In genomic region chr1:194650566-194650965, GRCm38 (mm10) we compare ENCODE assay signal across 22 mouse cellular contexts. TPM values are rescaled to one million over a fixed set of nuclear protein-coding genes. Genes with fewer than 3 reads are reported as not detected.
"Had no signal": no experiment of that assay in that cellular context is flagged by ENCODE, and none has a peak within 500 bp of the region (broad histone marks: within the 10 kb centered on the region; RNA-seq: fewer than 3 reads in every experiment).

No protein-coding gene starts in this region.

- ATAC-seq: midbrain, embryonic 13.5 days; midbrain, embryonic 16.5 days had no signal

- DNase-seq: kidney, postnatal 25 days; layer of hippocampus, adult 9-11 months; liver, embryonic 13.5 days; lung, adult 2 months; retina, postnatal 1 day; right cerebral cortex, postnatal 25 days; spleen, adult 18-20 months; thymus, adult 2 months; thymus, postnatal 14 days; thymus, postnatal 4 days had no signal

- H3K4me3 ChIP-seq: layer of hippocampus, adult 2 months; left cerebral cortex, adult 2 months; liver, embryonic 13.5 days; megakaryocyte, embryonic 14.5 days; midbrain, embryonic 10.5 days; midbrain, embryonic 13.5 days; myocyte; neural tube, embryonic 13.5 days; stomach, embryonic 15.5 days had no signal

- H3K27ac ChIP-seq: kidney, postnatal 0 days; left cerebral cortex, adult 2 months; liver, embryonic 13.5 days; midbrain, embryonic 10.5 days; midbrain, embryonic 13.5 days; neural tube, embryonic 13.5 days; stomach, embryonic 15.5 days had no signal

- H3K4me1 ChIP-seq: liver, embryonic 13.5 days; stomach, embryonic 15.5 days had no signal

- H3K9ac ChIP-seq: liver, embryonic 13.5 days; midbrain, embryonic 13.5 days; neural tube, embryonic 13.5 days; stomach, embryonic 15.5 days had no signal

- H3K4me2 ChIP-seq: liver, embryonic 13.5 days; midbrain, embryonic 13.5 days; neural tube, embryonic 13.5 days; stomach, embryonic 15.5 days had no signal

- H3K27me3 ChIP-seq: liver, embryonic 13.5 days; midbrain, embryonic 13.5 days; neural tube, embryonic 13.5 days; stomach, embryonic 15.5 days had no signal

- H3K9me3 ChIP-seq: liver, embryonic 13.5 days; megakaryocyte, embryonic 14.5 days; midbrain, embryonic 10.5 days; midbrain, embryonic 13.5 days; neural tube, embryonic 13.5 days; stomach, embryonic 15.5 days had no signal

RNA-seq across cellular contexts. Expression of gene Plxna2, which starts 32.5 kb away (rescaled TPM):
- total RNA-seq: monocyte, adult 5-6 weeks; neutrophil, adult 5-6 weeks had no signal
